Mouse (Mus musculus) heart, embryonic 11.5 days (tissue): Measurements from ENCODE around the gene Nr1h4. TPM values are rescaled to one million over a fixed set of nuclear protein-coding genes. Genes with fewer than 3 reads are reported as not detected.

Source experiments
- ATAC-seq: fragments of 200-750 bp; cut with Nextera tagmentation; replicated peaks from 2 replicates; pipeline ENCODE4 v1.8.0; 2017; ENCODE audit warnings: moderate library complexity; ENCODE audit not compliant: insufficient number of reproducible peaks, low FRiP score, low TSS enrichment
- H3K27ac ChIP-seq: fragments of 300-500 bp; sonication (generic); 2 replicates; pipeline ENCODE4 v1.5.1; 2014; ENCODE audit warnings: mild to moderate bottlenecking, low read depth, low read length
- H3K27me3 ChIP-seq: fragments of 300-500 bp; sonication (generic); 2 replicates; pipeline ENCODE4 v1.6.1; 2014; ENCODE audit warnings: mild to moderate bottlenecking, low read length, mixed read lengths; ENCODE audit not compliant: control insufficient read depth, insufficient read depth
- H3K36me3 ChIP-seq: fragments of 300-500 bp; sonication (generic); 2 replicates; pipeline ENCODE4 v1.6.1; 2014; ENCODE audit warnings: mild to moderate bottlenecking, low read length, moderate library complexity, mixed read lengths; ENCODE audit not compliant: control insufficient read depth, insufficient read depth
- H3K4me1 ChIP-seq: fragments of 300-500 bp; sonication (generic); 2 replicates; pipeline ENCODE4 v1.6.1; 2014; ENCODE audit warnings: low read length; ENCODE audit not compliant: control insufficient read depth, insufficient read depth
- H3K4me2 ChIP-seq: fragments of 300-500 bp; sonication (generic); 2 replicates; pipeline ENCODE4 v1.6.1; 2014; ENCODE audit warnings: mild to moderate bottlenecking, moderate library complexity
- H3K4me3 ChIP-seq: fragments of 300-500 bp; sonication (generic); 2 replicates; pipeline ENCODE4 v1.5.1; 2014; ENCODE audit warnings: low read depth, low read length
- H3K9ac ChIP-seq: fragments of 300-500 bp; sonication (generic); 2 replicates; pipeline ENCODE4 v1.6.1; 2014; ENCODE audit warnings: mild to moderate bottlenecking, low read depth, low read length, moderate library complexity
- H3K9me3 ChIP-seq: fragments of 300-500 bp; sonication (generic); replicated peaks from 2 replicates; pipeline ENCODE4 v1.6.1; 2016; ENCODE audit warnings: low read length; ENCODE audit not compliant: control insufficient read depth
- WGBS: fragments of 180-500 bp; shearing (Covaris S2); extraction: QIAGEN DNeasy Blood & Tissue Kit; methylation state at CpG from one replicate; pipeline ENCODE4 v1.1.7; 2014; ENCODE audit not compliant: insufficient replicate concordance; 5-methylcytosine and 5-hydroxymethylcytosine counted together
- polyA plus RNA-seq: library from polyadenylated mRNA; unstranded; fragments of >200 nt; fragmentation: Nextera tagmentation; extraction: Ambion mirVana; gene quantifications from 2 replicates; pipeline ENCODE4 v1.2.1, GENCODE M21; 2014

The Nr1h4 gene
- polyA plus RNA-seq, 1 experiment from 2014 or later = 0.97 TPM

GRCm38 (mm10) chr10:89501902-89502301 lies 31.5 kb downstream of the Nr1h4 start:
- H3K27ac ChIP-seq = no peak overlapping the region
- 82% methylated on average over 6 of the region's 6 CpGs for WGBS
- no peak for ATAC-seq
- no peaks in the 10 kb centered on the region for H3K27me3 ChIP-seq
- H3K9me3 ChIP-seq = no peaks in the 10 kb centered on the region
- no peaks in the 10 kb centered on the region for H3K36me3 ChIP-seq
- H3K9ac ChIP-seq = no peak overlapping the region
- no peaks in the 10 kb centered on the region for H3K4me1 ChIP-seq
- no peak overlapping the region for H3K4me3 ChIP-seq
- no peak overlapping the region for H3K4me2 ChIP-seq

GRCm38 (mm10) chr10:89495537-89495936 lies 37.8 kb downstream of the Nr1h4 start:
- Histone ChIP-seq H3K9ac (no peak overlapping the region), H3K27me3 (no peaks in the 10 kb centered on the region), H3K4me3 (no peak overlapping the region), H3K4me2 (no peak overlapping the region), H3K27ac (no peak overlapping the region), H3K4me1 (no peaks in the 10 kb centered on the region), H3K9me3 (no peaks in the 10 kb centered on the region), H3K36me3 (no peaks in the 10 kb centered on the region)
- WGBS = 70% methylated on average over 7 of the region's 7 CpGs
- no peak for ATAC-seq

- Histone ChIP-seq H3K36me3 (no peaks in the 10 kb centered on the region), H3K9ac (no peak overlapping the region), H3K27me3 (no peaks in the 10 kb centered on the region), H3K4me1 (no peaks in the 10 kb centered on the region), H3K27ac (no peak overlapping the region), H3K4me2 (no peak overlapping the region), H3K4me3 (no peak overlapping the region), H3K9me3 (no peaks in the 10 kb centered on the region)
- ATAC-seq = no peak
- 40% methylated on average over 3 of the region's 3 CpGs for WGBS
Observed at GRCm38 (mm10) chr10:89491321-89491720, 42.1 kb downstream of the Nr1h4 start.

- H3K27me3 ChIP-seq = no peaks in the 10 kb centered on the region
- no peak overlapping the region for H3K9ac ChIP-seq
- no peak overlapping the region for H3K27ac ChIP-seq
- WGBS = 83% methylated on average over 3 of the region's 3 CpGs
- no peak overlapping the region for H3K4me2 ChIP-seq
- ATAC-seq = no peak
- H3K4me3 ChIP-seq = no peak overlapping the region
- no peaks in the 10 kb centered on the region for H3K9me3 ChIP-seq
- H3K4me1 ChIP-seq = no peaks in the 10 kb centered on the region
- H3K36me3 ChIP-seq = no peaks in the 10 kb centered on the region
Observed at GRCm38 (mm10) chr10:89490250-89490649, 43.1 kb downstream of the Nr1h4 start.

GRCm38 (mm10) chr10:89489459-89489858 lies 43.9 kb downstream of the Nr1h4 start:
- Histone ChIP-seq H3K27ac (no peak overlapping the region), H3K36me3 (no peaks in the 10 kb centered on the region), H3K4me2 (no peak overlapping the region), H3K4me3 (no peak overlapping the region), H3K9me3 (no peaks in the 10 kb centered on the region), H3K9ac (no peak overlapping the region), H3K4me1 (no peaks in the 10 kb centered on the region), H3K27me3 (no peaks in the 10 kb centered on the region)
- 63% methylated on average over 4 of the region's 4 CpGs for WGBS
- no peak for ATAC-seq

GRCm38 (mm10) chr10:89486995-89487742 lies 46.2 kb downstream of the Nr1h4 start:
- Histone ChIP-seq H3K9ac (no peak overlapping the region), H3K4me2 (no peak overlapping the region), H3K4me3 (no peak overlapping the region), H3K4me1 (no peaks in the 10 kb centered on the region), H3K27me3 (no peaks in the 10 kb centered on the region), H3K36me3 (no peaks in the 10 kb centered on the region), H3K27ac (no peak overlapping the region), H3K9me3 (no peaks in the 10 kb centered on the region)
- no peak for ATAC-seq
- WGBS = 52% methylated on average over 4 of the region's 4 CpGs

- no peaks in the 10 kb centered on the region for H3K9me3 ChIP-seq
Observed at GRCm38 (mm10) chr10:89484907-89485306, 48.5 kb downstream of the Nr1h4 start.

GRCm38 (mm10) chr10:89483812-89484602 lies 49.4 kb downstream of the Nr1h4 start:
- Histone ChIP-seq H3K36me3 (no peaks in the 10 kb centered on the region), H3K27ac (no peak overlapping the region), H3K9ac (no peak overlapping the region), H3K4me2 (no peak overlapping the region), H3K4me1 (no peaks in the 10 kb centered on the region), H3K27me3 (no peaks in the 10 kb centered on the region), H3K9me3 (no peaks in the 10 kb centered on the region), H3K4me3 (no peak overlapping the region)
- 78% methylated on average over 18 of the region's 18 CpGs for WGBS
- no peak for ATAC-seq

More at GRCm38 (mm10) chr10:89484907-89485306, 48.5 kb downstream of the Nr1h4 start:
- ATAC-seq = no peak
- Histone ChIP-seq H3K36me3 (no peaks in the 10 kb centered on the region), H3K27ac (no peak overlapping the region), H3K27me3 (no peaks in the 10 kb centered on the region), H3K4me3 (no peak overlapping the region), H3K9ac (no peak overlapping the region), H3K4me1 (no peaks in the 10 kb centered on the region), H3K4me2 (no peak overlapping the region)
